8 mouse cellular contexts compared by ENCODE assay signal in genomic region chr19:10244183-10244582, GRCm38 (mm10). TPM values are rescaled to one million over a fixed set of nuclear protein-coding genes. Genes with fewer than 3 reads are reported as not detected.
DNase-seq lines count a peak whose midpoint lies in the region; ATAC-seq and TF ChIP-seq lines count a peak whose summit lies in the region.

No protein-coding gene starts in this region.

- H3K27ac ChIP-seq in embryonic facial prominence, embryonic 11.5 days (replicated peaks; ENCODE audit: low read depth, low read length) = no peak overlapping the region
- no peak overlapping the region for H3K27ac ChIP-seq in olfactory bulb, adult 2 months (ENCODE audit: insufficient read depth, low read depth, low read length)

- no peaks in the 10 kb centered on the region for H3K27me3 ChIP-seq in embryonic facial prominence, embryonic 11.5 days (ENCODE audit: control insufficient read depth, insufficient read depth, low read length)

- no peak overlapping the region for H3K4me3 ChIP-seq in embryonic facial prominence, embryonic 11.5 days (ENCODE audit: low read depth, low read length)
- H3K4me3 ChIP-seq in olfactory bulb, adult 2 months (ENCODE audit: insufficient read depth, low read depth, low read length) = no peak overlapping the region

- H3K9me3 ChIP-seq in embryonic facial prominence, embryonic 11.5 days (replicated peaks; ENCODE audit: control insufficient read depth, low read length) = no peaks in the 10 kb centered on the region

- WGBS in embryonic facial prominence, embryonic 11.5 days = 12% methylated on average over 3 of the region's 3 CpGs
- WGBS in olfactory bulb, adult 2 months = 35% methylated on average over 3 of the region's 3 CpGs

- peak; percentile 33 to 64 for DNase-seq in heart, adult 18-20 months
- no peak for DNase-seq in heart, adult 11 months
- DNase-seq in urinary bladder, postnatal 25 days (ENCODE audit: low spot score) = peak; percentile 47
- DNase-seq in urinary bladder, adult 18-20 months (ENCODE audit: low spot score in 2 of 2) = no peak
- DNase-seq in embryonic facial prominence, embryonic 11.5 days (ENCODE audit: low spot score) = peak; percentile 65
- peak; percentile 47 to 72 for DNase-seq in left cerebral cortex, adult 18-20 months (ENCODE audit: low spot score in 2 of 2)
- DNase-seq in natural killer cell, adult 2 months (ENCODE audit: low spot score in 2 of 2) = no peak

- peak; percentile 39; the same call in 1 of the 2 replicates for TF ChIP-seq CTCF in olfactory bulb, adult 2 months (IDR thresholded peaks at IDR 0.05; ENCODE audit: insufficient read depth, low read depth, low read length)

- no peak for TF ChIP-seq POLR2A in olfactory bulb, adult 2 months (IDR thresholded peaks at IDR 0.05; ENCODE audit: insufficient read depth, low read depth, low read length)

- ATAC-seq in embryonic facial prominence, embryonic 11.5 days (replicated peaks; ENCODE audit: insufficient number of reproducible peaks, low FRiP score, low TSS enrichment, low read depth) = no peak

- H3K9ac ChIP-seq in embryonic facial prominence, embryonic 11.5 days (replicated peaks; ENCODE audit: low read length) = no peak overlapping the region

- no peak overlapping the region for H3K4me2 ChIP-seq in embryonic facial prominence, embryonic 11.5 days (ENCODE audit: low read depth, low read length)

- H3K4me1 ChIP-seq in embryonic facial prominence, embryonic 11.5 days (ENCODE audit: control insufficient read depth, insufficient read depth, low read length) = peaks cover 8% of the 10 kb centered on the region; the same call in 1 of the 2 replicates
- peaks cover 8% of the 10 kb centered on the region for H3K4me1 ChIP-seq in olfactory bulb, adult 2 months (ENCODE audit: control insufficient read depth, insufficient read depth, low read length)

- no peaks in the 10 kb centered on the region for H3K36me3 ChIP-seq in embryonic facial prominence, embryonic 11.5 days (replicated peaks; ENCODE audit: control insufficient read depth, insufficient read depth, low read depth, low read length)

RNA-seq across cellular contexts. Expression of gene Myrf, which starts 3.6 kb away (rescaled TPM):
- total RNA-seq in heart, adult 18-20 months (2021) = 1 to 10 TPM; 4.2 to 6.2 TPM
- polyA plus RNA-seq in embryonic facial prominence, embryonic 11.5 days (2014; fragmentation: Nextera tagmentation; extraction: Ambion mirVana) = 2.4 and 2.6 TPM in 2 replicates
- 10 to 100 TPM; 14.1 to 17.2 TPM for total RNA-seq in left cerebral cortex, adult 18-20 months (2021)
- not detected in 2 replicates for polyA plus RNA-seq in olfactory bulb, adult 2 months (2012; ENCODE audit: insufficient read depth, insufficient read length, low replicate concordance, missing spikeins)

RNA-seq across cellular contexts. Expression of gene Fen1, which starts 40.2 kb away (rescaled TPM):
- 1 to 10 TPM; 4.7 to 5.2 TPM for total RNA-seq in heart, adult 18-20 months (2021)
- 130 and 134 TPM in 2 replicates for polyA plus RNA-seq in embryonic facial prominence, embryonic 11.5 days (2014; fragmentation: Nextera tagmentation; extraction: Ambion mirVana)
- 10 to 100 TPM; 12.1 to 14.1 TPM for total RNA-seq in left cerebral cortex, adult 18-20 months (2021)
- polyA plus RNA-seq in olfactory bulb, adult 2 months (2012; ENCODE audit: insufficient read depth, insufficient read length, low replicate concordance, missing spikeins) = not detected in 2 replicates

RNA-seq across cellular contexts. Expression of gene Tmem258, which starts 40.4 kb away (rescaled TPM):
- total RNA-seq in heart, adult 18-20 months (2021) = 100 to 1,000 TPM; 138 to 161 TPM
- polyA plus RNA-seq in embryonic facial prominence, embryonic 11.5 days (2014; fragmentation: Nextera tagmentation; extraction: Ambion mirVana) = 344 and 377 TPM in 2 replicates
- 10 to 100 TPM; 68.6 to 71.2 TPM for total RNA-seq in left cerebral cortex, adult 18-20 months (2021)
- polyA plus RNA-seq in olfactory bulb, adult 2 months (2012; ENCODE audit: insufficient read depth, insufficient read length, low replicate concordance, missing spikeins) = not detected in 2 replicates

Comparison
In these comparisons a context has a peak if more than half of its experiments do, and no peak if none do; other contexts are left out.
1. DNase-seq: peak in heart, adult 18-20 months (2 of 2), urinary bladder, postnatal 25 days (single experiment), embryonic facial prominence, embryonic 11.5 days (single experiment) and left cerebral cortex, adult 18-20 months (2 of 2); none in heart, adult 11 months (single experiment), urinary bladder, adult 18-20 months (0 of 2) and natural killer cell, adult 2 months (0 of 2).